Mouse (Mus musculus): ENCODE measurements around the gene Dcps.

DNA sequence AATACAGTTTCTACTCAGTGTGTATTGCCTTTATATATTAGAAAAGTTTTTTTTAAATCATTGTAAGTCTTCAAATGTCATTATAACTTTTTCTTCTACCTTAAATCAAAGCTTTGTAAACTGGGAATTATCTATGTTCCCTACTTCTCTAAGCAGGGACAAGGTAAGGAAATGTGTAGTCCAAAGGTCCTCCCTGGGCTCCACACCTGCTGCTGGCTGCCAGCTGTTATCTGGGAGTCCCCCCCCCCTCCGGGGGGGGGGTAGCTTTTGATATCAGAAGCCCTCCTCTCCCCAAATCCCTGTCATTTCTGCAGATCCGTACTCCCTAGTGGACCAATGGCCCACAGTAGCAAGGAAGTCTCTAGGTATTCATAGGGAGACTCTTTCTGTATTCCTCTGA, 70.4 kb downstream of the Dcps start:
- TF ChIP-seq POLR2A (IDR thresholded peaks at IDR 0.05; ENCODE audit: low read depth, low read length): no peak
- no peak for TF ChIP-seq CTCF (IDR thresholded peaks at IDR 0.05; ENCODE audit: extremely low read depth, insufficient read depth, insufficient read length, insufficient replicate concordance)

All from spleen, adult 2 months (tissue).